Mouse (Mus musculus) spleen, adult 2 months (tissue): Measurements from ENCODE around the gene Pkd1. TPM values are rescaled to one million over a fixed set of nuclear protein-coding genes. Genes with fewer than 3 reads are reported as not detected.
A peak's percentile ranks its signal among the peaks of the same experiment; 100 is the strongest.

Experiments used
- DNase-seq, 2 experiments: peaks; one replicate each; pipeline versions ENCODE4 v3.0.0 to v3.0.0-alpha.2; 2012 to 2021; ENCODE audit warnings: low spot score in 2 of 2, low read depth in 1 of 2
- H3K27ac ChIP-seq: fragments of 200-500 bp; 2 replicates; pipeline ENCODE4 v1.5.1; 2012; ENCODE audit warnings: low read length, inconsistent platforms; ENCODE audit not compliant: insufficient read depth
- H3K27me3 ChIP-seq: fragments of 200-500 bp; 2 replicates; pipeline ENCODE4 v1.6.1; 2012; ENCODE audit warnings: mild to moderate bottlenecking, moderate library complexity, low read length, inconsistent platforms; ENCODE audit not compliant: control insufficient read depth, insufficient read depth
- H3K36me3 ChIP-seq: fragments of 200-500 bp; 2 replicates; pipeline ENCODE4 v1.6.1; 2012; ENCODE audit warnings: mild to moderate bottlenecking, low read length, inconsistent platforms; ENCODE audit not compliant: control insufficient read depth, insufficient read depth
- H3K4me1 ChIP-seq: fragments of 200-500 bp; 2 replicates; pipeline ENCODE4 v1.6.1; 2011; ENCODE audit warnings: inconsistent platforms; ENCODE audit not compliant: control insufficient read depth, insufficient read depth, insufficient read length
- H3K4me3 ChIP-seq: fragments of 200-500 bp; 2 replicates; pipeline ENCODE4 v1.5.1; 2011; ENCODE audit warnings: mild to moderate bottlenecking, inconsistent platforms; ENCODE audit not compliant: insufficient read depth, insufficient read length; ENCODE audit errors: extremely low read depth
- CTCF ChIP-seq: fragments of 200-500 bp; IDR thresholded peaks from 2 replicates; pipeline ENCODE4 v1.5.1; 2011; ENCODE audit warnings: mild to moderate bottlenecking, inconsistent platforms; ENCODE audit not compliant: insufficient read depth, insufficient read length, insufficient replicate concordance; ENCODE audit errors: extremely low read depth
- POLR2A ChIP-seq: fragments of 200-500 bp; IDR thresholded peaks from 2 replicates; pipeline ENCODE4 v1.6.1; 2011; ENCODE audit warnings: low read depth, low read length, inconsistent platforms
- WGBS: fragments of 180-500 bp; shearing (Covaris S2); methylation state at CpG from one replicate; pipeline ENCODE4 v1.1.7; 2018; 5-methylcytosine and 5-hydroxymethylcytosine counted together
- polyA plus RNA-seq: library from polyadenylated mRNA; depleted of rRNA; stranded (reverse); fragments of >200 nt; gene quantifications from 2 replicates; pipeline ENCODE4 v1.2.3, GENCODE M21; 2012

Gene Pkd1
- polyA plus RNA-seq, 1 experiment, result 73.9 TPM

GRCm38 (mm10) chr17:24533099-24533992 lies 16.3 kb upstream of the Pkd1 start:
- no peak overlapping the region for H3K27ac ChIP-seq
- TF ChIP-seq CTCF, result no peak
- no peak for TF ChIP-seq POLR2A
- 17% methylated on average over 53 of the region's 53 CpGs for WGBS
- H3K4me1 ChIP-seq, result peaks cover 16% of the 10 kb centered on the region
- peak overlapping the region; percentile 35; the same call in 1 of the 2 replicates for H3K4me3 ChIP-seq
- peak; percentile 42 to 80 for DNase-seq
- H3K36me3 ChIP-seq, result peaks cover 7% of the 10 kb centered on the region; the same call in 1 of the 2 replicates
- no peaks in the 10 kb centered on the region for H3K27me3 ChIP-seq

- H3K27ac ChIP-seq, result no peak within 1 kb of the TSS
- H3K36me3 ChIP-seq, result peaks cover 7% of the 10 kb centered on the region; the same call in 1 of the 2 replicates
- DNase-seq, result no peak
- no peak for TF ChIP-seq POLR2A
- TF ChIP-seq CTCF, result no peak
- H3K4me1 ChIP-seq, result peaks cover 13% of the 10 kb centered on the region
- H3K4me3 ChIP-seq, result peak within 1 kb of the TSS; percentile 35; the same call in 1 of the 2 replicates
- 84% methylated on average over 8 of the region's 8 CpGs for WGBS
- H3K27me3 ChIP-seq, result no peaks in the 10 kb centered on the region
These were observed 15.4 kb upstream of the Pkd1 start, which contains the start of gene Rab26 for GRCm38 (mm10) chr17:24534160-24534718. Rab26 (minus strand) TSS chr17:24534210.

GRCm38 (mm10) chr17:24535300-24535699 lies 14.3 kb upstream of the Pkd1 start:
- Histone ChIP-seq H3K36me3 (peaks cover 5% of the 10 kb centered on the region; the same call in 1 of the 2 replicates), H3K4me3 (no peak overlapping the region), H3K4me1 (peaks cover 10% of the 10 kb centered on the region), H3K27ac (no peak overlapping the region), H3K27me3 (no peaks in the 10 kb centered on the region)
- DNase-seq, result no peak
- TF ChIP-seq POLR2A, result no peak
- TF ChIP-seq CTCF, result no peak
- WGBS, result 84% methylated on average over 5 of the region's 5 CpGs

- TF ChIP-seq POLR2A, result no peak
- TF ChIP-seq CTCF, result no peak
- 40% methylated on average over 3 of the region's 3 CpGs for WGBS
These were observed 12.1 kb upstream of the Pkd1 start for GRCm38 (mm10) chr17:24537536-24537935.

GRCm38 (mm10) chr17:24538950-24539349 lies 10.7 kb upstream of the Pkd1 start:
- Histone ChIP-seq H3K27ac (no peak overlapping the region), H3K36me3 (no peaks in the 10 kb centered on the region), H3K4me3 (no peak overlapping the region), H3K4me1 (no peaks in the 10 kb centered on the region), H3K27me3 (no peaks in the 10 kb centered on the region)
- 79% methylated on average over 8 of the region's 8 CpGs for WGBS
- TF ChIP-seq POLR2A (no peak), CTCF (no peak; the same call in 1 of the 2 replicates)
- peak in 1 of 2 experiments; percentile 46 for DNase-seq

More at GRCm38 (mm10) chr17:24537536-24537935, 12.1 kb upstream of the Pkd1 start:
- DNase-seq, result no peak
- no peak overlapping the region for H3K4me3 ChIP-seq
- H3K27ac ChIP-seq, result no peak overlapping the region
- peaks cover 10% of the 10 kb centered on the region for H3K4me1 ChIP-seq
- no peaks in the 10 kb centered on the region for H3K36me3 ChIP-seq
- no peaks in the 10 kb centered on the region for H3K27me3 ChIP-seq

- TF ChIP-seq POLR2A (no peak), CTCF (peak; percentile 77; the same call in 1 of the 2 replicates)
- WGBS, result 8% methylated on average over 3 of the region's 3 CpGs
- Histone ChIP-seq H3K27ac (no peak overlapping the region), H3K4me3 (no peak overlapping the region), H3K36me3 (no peaks in the 10 kb centered on the region), H3K4me1 (no peaks in the 10 kb centered on the region), H3K27me3 (no peaks in the 10 kb centered on the region)
- DNase-seq, result peak; percentile 43 to 59
These were observed 9.3 kb upstream of the Pkd1 start for GRCm38 (mm10) chr17:24540375-24540774.

- TF ChIP-seq POLR2A (no peak), CTCF (no peak)
- WGBS, result 78% methylated on average over 12 of the region's 12 CpGs
- H3K4me3 ChIP-seq, result no peak overlapping the region
These were observed 5.0 kb upstream of the Pkd1 start for GRCm38 (mm10) chr17:24544613-24545012.

More at GRCm38 (mm10) chr17:24544613-24545012, 5.0 kb upstream of the Pkd1 start:
- H3K27ac ChIP-seq, result no peak overlapping the region
- DNase-seq, result no peak
- no peaks in the 10 kb centered on the region for H3K4me1 ChIP-seq
- H3K36me3 ChIP-seq, result no peaks in the 10 kb centered on the region
- no peaks in the 10 kb centered on the region for H3K27me3 ChIP-seq
